Mouse (Mus musculus) liver, embryonic 13.5 days (tissue): Measurements from ENCODE around the gene Ccl25. TPM values are rescaled to one million over a fixed set of nuclear protein-coding genes. Genes with fewer than 3 reads are reported as not detected.

ENCODE experiments used
- ATAC-seq: fragments of 200-750 bp; cut with Nextera tagmentation; 2 replicates; pipeline ENCODE4 v1.8.0; 2017; ENCODE audit warnings: low read depth, mild to moderate bottlenecking, moderate number of reproducible peaks, moderate library complexity
- DNase-seq: peaks from one replicate; pipeline ENCODE4 v3.0.0; 2022
- H3K27ac ChIP-seq: fragments of 300-500 bp; sonication (generic); 2 replicates; pipeline ENCODE4 v1.5.1; 2015; ENCODE audit warnings: moderate library complexity, mild to moderate bottlenecking, inconsistent platforms
- H3K27me3 ChIP-seq: fragments of 300-500 bp; sonication (generic); 2 replicates; pipeline ENCODE4 v1.6.1; 2015; ENCODE audit warnings: mild to moderate bottlenecking, inconsistent platforms
- H3K36me3 ChIP-seq: fragments of 300-500 bp; sonication (generic); 2 replicates; pipeline ENCODE4 v1.6.1; 2015; ENCODE audit warnings: mild to moderate bottlenecking, inconsistent platforms
- H3K4me1 ChIP-seq: fragments of 300-500 bp; sonication (generic); replicated peaks from 2 replicates; pipeline ENCODE4 v1.6.1; 2015; ENCODE audit warnings: inconsistent platforms
- H3K4me2 ChIP-seq: fragments of 300-500 bp; sonication (generic); 2 replicates; pipeline ENCODE4 v1.6.1; 2015; ENCODE audit warnings: inconsistent platforms, mild to moderate bottlenecking, moderate library complexity
- H3K4me3 ChIP-seq: fragments of 300-500 bp; sonication (generic); replicated peaks from 2 replicates; pipeline ENCODE4 v1.5.1; 2015; ENCODE audit warnings: mild to moderate bottlenecking, inconsistent platforms
- H3K9ac ChIP-seq: fragments of 300-500 bp; sonication (generic); 2 replicates; pipeline ENCODE4 v1.6.1; 2015; ENCODE audit warnings: mild to moderate bottlenecking, inconsistent platforms
- H3K9me3 ChIP-seq: fragments of 300-500 bp; sonication (generic); replicated peaks from 2 replicates; pipeline ENCODE4 v1.6.1; 2016; ENCODE audit warnings: inconsistent platforms
- WGBS: fragments of 180-500 bp; shearing (Covaris S2); methylation state at CpG from one replicate; pipeline ENCODE4 v1.1.7; 2015; ENCODE audit not compliant: insufficient replicate concordance; 5-methylcytosine and 5-hydroxymethylcytosine counted together
- polyA plus RNA-seq: library from polyadenylated mRNA; unstranded; fragments of >200 nt; fragmentation: Nextera tagmentation; extraction: Ambion mirVana; gene quantifications from 2 replicates; pipeline ENCODE4 v1.2.1, GENCODE M21; 2015

Gene Ccl25
- polyA plus RNA-seq: 8.9 and 9.2 TPM in 2 replicates

GRCm38 (mm10) chr8:4324983-4325750 lies at the start of gene Ccl25, which contains the start of gene Elavl1:
Gene Ccl25 (plus strand): TSS chr8:4325210.
Gene Elavl1 (minus strand): TSS chr8:4325413.
- H3K4me1 ChIP-seq: peaks cover 59% of the 10 kb centered on the region
- ATAC-seq (peak; percentile 94), DNase-seq (peak; percentile 96)
- peaks cover 56% of the 10 kb centered on the region for H3K36me3 ChIP-seq
- H3K9me3 ChIP-seq: no peaks in the 10 kb centered on the region
- H3K4me3 ChIP-seq: peak within 1 kb of the TSS; percentile 91
- peak within 1 kb of the TSS; percentile 98 for H3K9ac ChIP-seq
- H3K27ac ChIP-seq: peak within 1 kb of the TSS; percentile 91
- peak within 1 kb of the TSS; percentile 90 for H3K4me2 ChIP-seq
- WGBS: under 1% methylated on average over 78 of the region's 78 CpGs
- no peaks in the 10 kb centered on the region for H3K27me3 ChIP-seq

GRCm38 (mm10) chr8:4275275-4276110 lies 49.5 kb upstream of the Ccl25 start, which contains the start of gene Timm44:
Gene Timm44 (minus strand): TSS chr8:4275913.
- Histone ChIP-seq H3K4me1 (peaks cover 28% of the 10 kb centered on the region), H3K36me3 (peaks cover 33% of the 10 kb centered on the region), H3K27ac (peak within 1 kb of the TSS; percentile 60), H3K4me3 (peak within 1 kb of the TSS; percentile 77), H3K9me3 (no peaks in the 10 kb centered on the region), H3K27me3 (no peaks in the 10 kb centered on the region), H3K4me2 (peak within 1 kb of the TSS; percentile 70), H3K9ac (peak within 1 kb of the TSS; percentile 85)
- under 1% methylated on average over 39 of the region's 39 CpGs for WGBS
- peak; percentile 89 for DNase-seq
- ATAC-seq: peak; percentile 98

GRCm38 (mm10) chr8:4276111-4276465 lies 48.9 kb upstream of the Ccl25 start:
- Histone ChIP-seq H3K4me3 (peak overlapping the region; percentile 77), H3K9ac (peak overlapping the region; percentile 85), H3K4me1 (peaks cover 28% of the 10 kb centered on the region), H3K36me3 (peaks cover 29% of the 10 kb centered on the region), H3K27me3 (no peaks in the 10 kb centered on the region), H3K4me2 (peak overlapping the region; percentile 70), H3K9me3 (no peaks in the 10 kb centered on the region), H3K27ac (peak overlapping the region; percentile 60)
- WGBS: 21% methylated on average over 9 of the region's 9 CpGs
- no peak; the same call in 1 of the 2 replicates for ATAC-seq
- DNase-seq: no peak

GRCm38 (mm10) chr8:4292738-4293137 lies 32.3 kb upstream of the Ccl25 start:
- 0 out of 2 replicates have a peak, but pooled peaks cover 3% of the 10 kb centered on the region for H3K4me1 ChIP-seq
- H3K4me3 ChIP-seq: no peak overlapping the region
- H3K9me3 ChIP-seq: no peaks in the 10 kb centered on the region
- ATAC-seq: no peak
- no peak overlapping the region for H3K27ac ChIP-seq
- H3K27me3 ChIP-seq: no peaks in the 10 kb centered on the region
- DNase-seq: no peak
- H3K9ac ChIP-seq: no peak overlapping the region
- peaks cover 97% of the 10 kb centered on the region for H3K36me3 ChIP-seq
- WGBS: 80% methylated on average over 5 of the region's 5 CpGs
- H3K4me2 ChIP-seq: no peak overlapping the region

GRCm38 (mm10) chr8:4297822-4298221 lies 27.2 kb upstream of the Ccl25 start:
- Histone ChIP-seq H3K27me3 (no peaks in the 10 kb centered on the region), H3K27ac (no peak overlapping the region), H3K4me2 (no peak overlapping the region), H3K4me1 (no peaks in the 10 kb centered on the region), H3K9me3 (no peaks in the 10 kb centered on the region), H3K36me3 (peaks cover 96% of the 10 kb centered on the region), H3K4me3 (no peak overlapping the region), H3K9ac (no peak overlapping the region)
- no peak for DNase-seq
- 67% methylated on average over 4 of the region's 4 CpGs for WGBS
- no peak for ATAC-seq

- H3K9ac ChIP-seq: 0 out of 2 replicates have a peak overlapping the region, but pooled peaks have one; percentile 18
- peaks cover 33% of the 10 kb centered on the region for H3K4me1 ChIP-seq
- WGBS: 20% methylated on average over 3 of the region's 3 CpGs
- peak overlapping the region; percentile 70 for H3K27ac ChIP-seq
- peak overlapping the region; percentile 15; the same call in 1 of the 2 replicates for H3K4me2 ChIP-seq
- ATAC-seq: peak; percentile 89
- H3K36me3 ChIP-seq: peaks cover 96% of the 10 kb centered on the region
- peak; percentile 36 for DNase-seq
- H3K4me3 ChIP-seq: no peak overlapping the region
- no peaks in the 10 kb centered on the region for H3K27me3 ChIP-seq
- H3K9me3 ChIP-seq: no peaks in the 10 kb centered on the region
Measured at GRCm38 (mm10) chr8:4304124-4304547, 20.9 kb upstream of the Ccl25 start.

- H3K4me1 ChIP-seq: peaks cover 33% of the 10 kb centered on the region
- H3K4me3 ChIP-seq: no peak overlapping the region
- 51% methylated on average over 2 of the region's 2 CpGs for WGBS
- H3K9ac ChIP-seq: no peak overlapping the region
- H3K36me3 ChIP-seq: peaks cover 99% of the 10 kb centered on the region
- no peaks in the 10 kb centered on the region for H3K27me3 ChIP-seq
- H3K9me3 ChIP-seq: no peaks in the 10 kb centered on the region
- H3K4me2 ChIP-seq: no peak overlapping the region
- peak overlapping the region; percentile 70; the same call in 1 of the 2 replicates for H3K27ac ChIP-seq
- ATAC-seq (no peak), DNase-seq (no peak)
Measured at GRCm38 (mm10) chr8:4305838-4306237, 19.2 kb upstream of the Ccl25 start.

- Histone ChIP-seq H3K9me3 (no peaks in the 10 kb centered on the region), H3K36me3 (peaks cover 53% of the 10 kb centered on the region), H3K27me3 (no peaks in the 10 kb centered on the region), H3K4me3 (no peak overlapping the region), H3K27ac (no peak overlapping the region), H3K9ac (peak overlapping the region; percentile 24; the same call in 1 of the 2 replicates), H3K4me2 (0 out of 2 replicates have a peak overlapping the region, but pooled peaks have one; percentile 5), H3K4me1 (peaks cover 35% of the 10 kb centered on the region)
- DNase-seq (no peak), ATAC-seq (no peak)
Measured at GRCm38 (mm10) chr8:4312104-4312503, 12.9 kb upstream of the Ccl25 start.

GRCm38 (mm10) chr8:4313254-4314124 lies 11.5 kb upstream of the Ccl25 start:
- Histone ChIP-seq H3K4me1 (peaks cover 36% of the 10 kb centered on the region), H3K27me3 (no peaks in the 10 kb centered on the region), H3K9me3 (no peaks in the 10 kb centered on the region), H3K4me3 (no peak overlapping the region), H3K36me3 (peaks cover 39% of the 10 kb centered on the region), H3K27ac (no peak overlapping the region), H3K9ac (no peak overlapping the region), H3K4me2 (no peak overlapping the region)
- 63% methylated on average over 3 of the region's 3 CpGs for WGBS
- DNase-seq: no peak
- ATAC-seq: no peak

GRCm38 (mm10) chr8:4314852-4315251 lies 10.2 kb upstream of the Ccl25 start:
- Histone ChIP-seq H3K27ac (no peak overlapping the region), H3K4me2 (no peak overlapping the region), H3K9me3 (no peaks in the 10 kb centered on the region), H3K9ac (no peak overlapping the region), H3K4me1 (peaks cover 50% of the 10 kb centered on the region), H3K4me3 (no peak overlapping the region), H3K27me3 (no peaks in the 10 kb centered on the region), H3K36me3 (peaks cover 30% of the 10 kb centered on the region)
- ATAC-seq (no peak), DNase-seq (no peak)
- whole genome bisulfite sequencing: 74% methylated on average over 3 of the region's 3 CpGs
